Mouse (Mus musculus) cerebellum, adult 11-12 months (tissue): ENCODE measurements around the gene Olfr96.
"Not testable (repeated sequence)": the region's sequence is repeated elsewhere in the genome, so short reads cannot be mapped to it uniquely, and the experiment has no call there.

Source experiments
- DNase-seq: peaks from one replicate; pipeline ENCODE4 v3.0.0; 2022

The Olfr96 gene

GRCm38 (mm10) chr17:37219846-37220245, at the start of gene Olfr96:
Olfr96 (plus strand) TSS chr17:37220146.
- no peak for DNase-seq

GRCm38 (mm10) chr17:37185474-37185873, 34.5 kb upstream of the Olfr96 start:
- no peak for DNase-seq

GRCm38 (mm10) chr17:37190711-37191110, 29.2 kb upstream of the Olfr96 start:
- DNase-seq = no peak

- no peak for DNase-seq
Measured at GRCm38 (mm10) chr17:37193032-37193431, 26.9 kb upstream of the Olfr96 start.

- DNase-seq = no peak
Measured at GRCm38 (mm10) chr17:37193656-37194055, 26.3 kb upstream of the Olfr96 start, which contains the start of gene Ubd. Ubd (plus strand) TSS chr17:37193892.

GRCm38 (mm10) chr17:37194782-37195181, 25.2 kb upstream of the Olfr96 start:
- no peak for DNase-seq

- no peak for DNase-seq
Measured at GRCm38 (mm10) chr17:37196845-37197724, 22.9 kb upstream of the Olfr96 start.

GRCm38 (mm10) chr17:37200894-37201293, 19.1 kb upstream of the Olfr96 start, which contains the start of gene Olfr94:
Olfr94 (minus strand) TSS chr17:37200994.
- no peak for DNase-seq

GRCm38 (mm10) chr17:37203206-37203916, 16.6 kb upstream of the Olfr96 start:
- peak; percentile 51 for DNase-seq

- DNase-seq = no peak
Measured at GRCm38 (mm10) chr17:37203917-37204236, 16.1 kb upstream of the Olfr96 start.

- no peak for DNase-seq
Measured at GRCm38 (mm10) chr17:37210884-37211768, 8.8 kb upstream of the Olfr96 start.

GRCm38 (mm10) chr17:37213018-37213417, 6.9 kb upstream of the Olfr96 start, which contains the start of gene Olfr95:
Olfr95 (minus strand) TSS chr17:37213118.
- no peak for DNase-seq

- no peak for DNase-seq
Measured at GRCm38 (mm10) chr17:37218486-37218885, 1.5 kb upstream of the Olfr96 start.

- no peak for DNase-seq
Measured at GRCm38 (mm10) chr17:37221879-37222278, 1.9 kb downstream of the Olfr96 start.

- not testable (repeated sequence) for DNase-seq
Measured at GRCm38 (mm10) chr17:37237230-37237629, 17.3 kb downstream of the Olfr96 start, which contains the start of gene Olfr97. Olfr97 (minus strand) TSS chr17:37237330.

GRCm38 (mm10) chr17:37242198-37242597, 22.3 kb downstream of the Olfr96 start:
- no peak for DNase-seq

- DNase-seq = peak; percentile 3
Measured at GRCm38 (mm10) chr17:37246715-37247114, 26.8 kb downstream of the Olfr96 start.

- DNase-seq = no peak
Measured at GRCm38 (mm10) chr17:37249460-37249859, 29.5 kb downstream of the Olfr96 start.

GRCm38 (mm10) chr17:37250544-37250943, 30.6 kb downstream of the Olfr96 start:
- DNase-seq = no peak

- DNase-seq = no peak
Measured at GRCm38 (mm10) chr17:37263626-37264025, 43.7 kb downstream of the Olfr96 start, which contains the start of gene Olfr98. Olfr98 (minus strand) TSS chr17:37263749.

- DNase-seq = peak; percentile 33
Measured at GRCm38 (mm10) chr17:37270058-37270701, 50.2 kb downstream of the Olfr96 start, which contains the start of gene H2-M3. H2-M3 (plus strand) TSS chr17:37270220.

GRCm38 (mm10) chr17:37270702-37271092, 50.8 kb downstream of the Olfr96 start:
- no peak for DNase-seq
